ENCODE assay signal across 8 mouse cellular contexts in genomic region chr8:72295679-72296078, GRCm38 (mm10). TPM values are rescaled to one million over a fixed set of nuclear protein-coding genes. Genes with fewer than 3 reads are reported as not detected.
DNase-seq lines count a peak whose midpoint lies in the region; ATAC-seq and TF ChIP-seq lines count a peak whose summit lies in the region.

No protein-coding gene starts in this region.

- H3K4me2 ChIP-seq in forebrain, embryonic 16.5 days (ENCODE audit: low read length), result no peak overlapping the region; the same call in 1 of the 2 replicates
- peak overlapping the region; percentile 18; the same call in 1 of the 2 replicates for H3K4me2 ChIP-seq in lung, embryonic 14.5 days

- H3K4me1 ChIP-seq in ES-E14 (ENCODE audit: control insufficient read depth in 2 of 2, insufficient read depth in 2 of 2, low read length in 2 of 2, poor library complexity in 1 of 2), result peaks cover 3 to 16% of the 10 kb centered on the region in 2 experiments
- peaks cover 2% of the 10 kb centered on the region for H3K4me1 ChIP-seq in bone marrow, adult 2 months (ENCODE audit: control insufficient read depth, insufficient read depth, low read length)
- H3K4me1 ChIP-seq in forebrain, embryonic 16.5 days (replicated peaks; ENCODE audit: control insufficient read depth, insufficient read depth, low read length), result peaks cover 9% of the 10 kb centered on the region
- no peaks in the 10 kb centered on the region for H3K4me1 ChIP-seq in lung, embryonic 14.5 days (ENCODE audit: insufficient read depth)

- no peaks in the 10 kb centered on the region for H3K9me3 ChIP-seq in ES-E14 (ENCODE audit: control insufficient read depth, insufficient read depth, low read depth, low read length)
- no peaks in the 10 kb centered on the region for H3K9me3 ChIP-seq in forebrain, embryonic 16.5 days (ENCODE audit: control insufficient read depth, low read length)
- H3K9me3 ChIP-seq in lung, embryonic 14.5 days (ENCODE audit: low read depth, low read length), result no peaks in the 10 kb centered on the region

- H3K27me3 ChIP-seq in forebrain, embryonic 16.5 days (replicated peaks; ENCODE audit: control insufficient read depth, insufficient read depth, low read length), result no peaks in the 10 kb centered on the region
- no peaks in the 10 kb centered on the region for H3K27me3 ChIP-seq in lung, embryonic 14.5 days (ENCODE audit: insufficient read depth, low read length)

- WGBS in bone marrow, adult 2 months, result 1% methylated on average over 8 of the region's 8 CpGs
- WGBS in forebrain, embryonic 16.5 days, result 54% methylated on average over 8 of the region's 8 CpGs
- 29% methylated on average over 8 of the region's 8 CpGs for WGBS in lung, embryonic 14.5 days

- TF ChIP-seq POLR2A in bone marrow, adult 2 months (IDR thresholded peaks at IDR 0.05; ENCODE audit: borderline replicate concordance, control insufficient read depth, low read depth, low read length), result peak; percentile 39; the same call in 1 of the 2 replicates

- peak; percentile 88 for ATAC-seq in forebrain, embryonic 16.5 days
- ATAC-seq in lung, embryonic 14.5 days (ENCODE audit: insufficient read depth), result peak; percentile 94
- no peak for ATAC-seq in erythroid progenitor cell, adult 5-6 weeks (replicated peaks; ENCODE audit: low FRiP score, poor library complexity, severe bottlenecking)

- H3K27ac ChIP-seq in ES-E14 (ENCODE audit: insufficient read depth, low read depth, low read length, poor library complexity, severe bottlenecking), result 0 out of 2 replicates have a peak overlapping the region, but pooled peaks have one; percentile 18
- peak overlapping the region; percentile 92 for H3K27ac ChIP-seq in bone marrow, adult 2 months (ENCODE audit: control insufficient read depth, insufficient read depth, low read depth, low read length, poor library complexity)
- peak overlapping the region; percentile 55 for H3K27ac ChIP-seq in forebrain, embryonic 16.5 days (ENCODE audit: low read length)
- H3K27ac ChIP-seq in lung, embryonic 14.5 days (ENCODE audit: low read depth), result peak overlapping the region; percentile 84

- H3K9ac ChIP-seq in ES-E14 (ENCODE audit: insufficient read depth, low read depth, low read length, poor library complexity, severe bottlenecking), result no peak overlapping the region
- no peak overlapping the region for H3K9ac ChIP-seq in forebrain, embryonic 16.5 days (replicated peaks; ENCODE audit: low read depth, low read length)
- no peak overlapping the region for H3K9ac ChIP-seq in lung, embryonic 14.5 days

- intact Hi-C loops in heart, postnatal 14 days (cut with DNase I), result loop anchor here (1.0 kb wide), 1 partner anchor 24 kb away; the partner anchor contains the start of gene Klf2

- H3K36me3 ChIP-seq in ES-E14 (ENCODE audit: control insufficient read depth, insufficient read depth, low read length, poor library complexity, severe bottlenecking), result no peaks in the 10 kb centered on the region
- no peaks in the 10 kb centered on the region for H3K36me3 ChIP-seq in forebrain, embryonic 16.5 days (ENCODE audit: control insufficient read depth, insufficient read depth)
- no peaks in the 10 kb centered on the region for H3K36me3 ChIP-seq in lung, embryonic 14.5 days (ENCODE audit: insufficient read depth)

- no peak for DNase-seq in ES-E14 (ENCODE audit: low read depth, low spot score)
- peak; percentile 94 for DNase-seq in heart, postnatal 14 days
- peak; percentile 48 to 69 for DNase-seq in layer of hippocampus, postnatal 10 days (ENCODE audit: low spot score in 2 of 2)
- DNase-seq in lung, embryonic 14.5 days, result peak; percentile 79
- peak; percentile 85 to 90 for DNase-seq in right cerebral cortex, postnatal 10 days (ENCODE audit: low spot score in 2 of 2)

- in situ Hi-C loops in ES-E14 (cut with MboI; ENCODE audit: low sequenced_read_pairs in 2 of 2, unreplicated experiment in 2 of 2), result no loop called here

- no peak for TF ChIP-seq CTCF in bone marrow, adult 2 months (IDR thresholded peaks at IDR 0.05; ENCODE audit: control insufficient read depth, insufficient read depth, low read length)
- no peak for TF ChIP-seq CTCF in lung, embryonic 14.5 days (IDR thresholded peaks at IDR 0.05; ENCODE audit: low read depth)

- H3K4me3 ChIP-seq in ES-E14 (ENCODE audit: insufficient read depth in 1 of 2, low read depth in 1 of 2, low read length in 2 of 2, poor library complexity in 1 of 2, severe bottlenecking in 1 of 2), result no peak overlapping the region
- no peak overlapping the region for H3K4me3 ChIP-seq in bone marrow, adult 2 months (replicated peaks; ENCODE audit: control insufficient read depth, low read depth, low read length)
- H3K4me3 ChIP-seq in forebrain, embryonic 16.5 days (replicated peaks; ENCODE audit: low read length), result no peak overlapping the region
- H3K4me3 ChIP-seq in lung, embryonic 14.5 days (ENCODE audit: low read depth, low read length), result no peak overlapping the region

TF ChIP-seq in ES-E14, 5 proteins besides CTCF, POLR2A, EP300 and RAD21:
- no peak for TF ChIP-seq ZC3H11A (IDR thresholded peaks at IDR 0.05; ENCODE audit: borderline replicate concordance, low read depth, low read length)
- TF ChIP-seq HCFC1 (IDR thresholded peaks at IDR 0.05; ENCODE audit: borderline replicate concordance, insufficient read depth, low read length), result no peak
- no peak for TF ChIP-seq MAFK (IDR thresholded peaks at IDR 0.05; ENCODE audit: insufficient read depth, low read depth, low read length)
- no peak for TF ChIP-seq CHD2 (IDR thresholded peaks at IDR 0.05; ENCODE audit: low read depth, low read length)
- no peak for TF ChIP-seq ZNF384 (IDR thresholded peaks at IDR 0.05; ENCODE audit: low read depth, low read length)

RNA-seq across cellular contexts. Expression of gene Gm10282, which starts 9.4 kb away (rescaled TPM):
- 13.0 and 21.2 TPM in 2 replicates for total RNA-seq in ES-E14 (2012; rRNA removed)
- polyA plus RNA-seq in bone marrow, adult 2 months (2011; ENCODE audit: insufficient read depth, insufficient read length, low replicate concordance, missing spikeins), result 514 and 1,002 TPM in 2 replicates
- polyA plus RNA-seq in forebrain, embryonic 16.5 days (2015; fragmentation: Nextera tagmentation; extraction: Ambion mirVana), result 16.5 and 25.7 TPM in 2 replicates
- total RNA-seq in heart, postnatal 14 days (2021), result 1 to 10 TPM; 9.7 TPM
- 10 to 100 TPM; 10.9 to 15.9 TPM for total RNA-seq in layer of hippocampus, postnatal 10 days (2021)
- 38.2 TPM in 2 replicates for polyA plus RNA-seq in lung, embryonic 14.5 days (2014; fragmentation: Nextera tagmentation; extraction: Ambion mirVana)
- total RNA-seq in erythroid progenitor cell, adult 5-6 weeks (2015; ENCODE audit: low replicate concordance), result 32.8 and 36.5 TPM in 2 replicates
- 19.9 and 23.5 TPM in 2 replicates for total RNA-seq in erythroid progenitor cell, adult 5-6 weeks (2017; ENCODE audit: low replicate concordance)

RNA-seq across cellular contexts. Expression of gene Klf2, which starts 23.2 kb away (rescaled TPM):
- total RNA-seq in ES-E14 (2012; rRNA removed), result 55.0 and 58.5 TPM in 2 replicates
- polyA plus RNA-seq in bone marrow, adult 2 months (2011; ENCODE audit: insufficient read depth, insufficient read length, low replicate concordance, missing spikeins), result 123 and 179 TPM in 2 replicates
- 3.2 and 3.8 TPM in 2 replicates for polyA plus RNA-seq in forebrain, embryonic 16.5 days (2015; fragmentation: Nextera tagmentation; extraction: Ambion mirVana)
- 100 to 1,000 TPM; 113 to 115 TPM for total RNA-seq in heart, postnatal 14 days (2021)
- 10 to 100 TPM; 19.5 to 21.4 TPM for total RNA-seq in layer of hippocampus, postnatal 10 days (2021)
- polyA plus RNA-seq in lung, embryonic 14.5 days (2014; fragmentation: Nextera tagmentation; extraction: Ambion mirVana), result 14.3 and 15.2 TPM in 2 replicates
- total RNA-seq in erythroid progenitor cell, adult 5-6 weeks (2015; ENCODE audit: low replicate concordance), result 5.4 and 13.3 TPM in 2 replicates
- 2.9 and 5.5 TPM in 2 replicates for total RNA-seq in erythroid progenitor cell, adult 5-6 weeks (2017; ENCODE audit: low replicate concordance)

RNA-seq across cellular contexts. Expression of gene Ap1m1, which starts 55.9 kb away (rescaled TPM):
- 15.9 and 21.2 TPM in 2 replicates for total RNA-seq in ES-E14 (2012; rRNA removed)
- polyA plus RNA-seq in bone marrow, adult 2 months (2011; ENCODE audit: insufficient read depth, insufficient read length, low replicate concordance, missing spikeins), result 27.1 and 51.8 TPM in 2 replicates
- polyA plus RNA-seq in forebrain, embryonic 16.5 days (2015; fragmentation: Nextera tagmentation; extraction: Ambion mirVana), result 252 and 284 TPM in 2 replicates
- 10 to 100 TPM; 53.2 to 53.4 TPM for total RNA-seq in heart, postnatal 14 days (2021)
- 100 to 1,000 TPM; 108 to 109 TPM for total RNA-seq in layer of hippocampus, postnatal 10 days (2021)
- polyA plus RNA-seq in lung, embryonic 14.5 days (2014; fragmentation: Nextera tagmentation; extraction: Ambion mirVana), result 102 and 104 TPM in 2 replicates
- 52.8 and 56.6 TPM in 2 replicates for total RNA-seq in erythroid progenitor cell, adult 5-6 weeks (2015; ENCODE audit: low replicate concordance)
- total RNA-seq in erythroid progenitor cell, adult 5-6 weeks (2017; ENCODE audit: low replicate concordance), result 27.6 and 47.7 TPM in 2 replicates

Comparison
In these comparisons a context has a peak if more than half of its experiments do, and no peak if none do; other contexts are left out.
1. H3K27ac ChIP-seq: peak in every context shown above with its lines; median percentile 92 in bone marrow, adult 2 months; 84 in lung, embryonic 14.5 days; 55 in forebrain, embryonic 16.5 days; 18 in ES-E14.